Mouse (Mus musculus) megakaryocyte, embryonic 14.5 days (primary cell): ENCODE measurements around the gene Fam117a.

Source experiments
- FLI1 ChIP-seq: IDR thresholded peaks from 2 replicates; pipeline ENCODE4 v1.6.1; 2012; ENCODE audit warnings: low read length, inconsistent platforms, mixed read lengths
- GATA1 ChIP-seq: IDR thresholded peaks from 3 replicates; pipeline ENCODE4 v1.6.1; 2012; ENCODE audit warnings: mixed read lengths, low read length, inconsistent platforms, borderline replicate concordance

DNA sequence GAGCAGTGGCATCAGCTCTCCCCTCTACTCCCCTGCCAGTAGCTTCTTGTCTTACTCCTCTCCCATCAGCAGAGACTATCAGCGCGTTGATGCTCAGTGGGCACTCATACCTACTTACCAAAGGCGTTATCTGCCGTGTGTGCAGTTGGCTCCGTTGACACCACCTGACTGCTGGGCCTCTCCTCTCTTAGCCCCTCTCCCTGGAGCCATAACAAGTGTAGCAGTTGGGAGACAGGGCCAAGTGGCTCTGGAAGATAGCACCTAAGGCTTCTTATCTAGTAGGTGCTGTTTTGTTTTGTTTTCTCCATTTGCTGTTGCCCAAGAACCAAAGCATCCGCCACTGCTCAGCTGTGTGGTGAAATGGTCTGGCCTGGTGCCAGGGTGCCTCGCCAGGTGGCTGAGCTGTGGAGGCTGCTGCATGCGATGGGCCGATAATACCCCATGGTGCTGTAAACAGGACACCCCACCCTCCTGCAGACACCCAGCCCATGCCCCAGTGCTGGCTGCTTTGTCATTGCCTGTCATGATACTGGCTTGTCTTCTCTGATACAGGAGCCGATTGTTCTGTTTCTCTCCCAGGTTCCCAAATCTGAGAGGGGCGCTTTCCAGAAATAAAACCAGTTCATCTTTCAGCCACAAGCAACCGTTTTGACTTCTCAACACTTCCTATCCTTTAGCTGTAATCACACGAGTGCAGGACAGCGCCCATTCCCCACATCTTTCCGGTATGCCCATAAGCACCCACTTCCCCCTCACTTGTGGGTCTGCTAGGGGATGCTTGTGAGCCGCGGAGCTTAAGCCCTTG, 19.9 kb downstream of the Fam117a start:
- TF ChIP-seq GATA1 (no peak; the same call in 2 of the 3 replicates), FLI1 (no peak)
